Mouse (Mus musculus) lung, embryonic 15.5 days (tissue): ENCODE results near the gene Anxa11. TPM values are rescaled to one million over a fixed set of nuclear protein-coding genes. Genes with fewer than 3 reads are reported as not detected.
"Not testable (repeated sequence)": the region's sequence is repeated elsewhere in the genome, so short reads cannot be mapped to it uniquely, and the experiment has no call there.

Experiments used
- ATAC-seq: fragments of 200-750 bp; cut with Nextera tagmentation; 2 replicates; pipeline ENCODE4 v1.8.0; 2017; ENCODE audit warnings: moderate number of reproducible peaks, borderline replicate concordance; ENCODE audit not compliant: low FRiP score, low TSS enrichment; ENCODE audit errors: extremely low read depth
- H3K27ac ChIP-seq: fragments of 300-500 bp; sonication (generic); 2 replicates; pipeline ENCODE4 v1.5.1; 2015; ENCODE audit warnings: moderate library complexity, mild to moderate bottlenecking, inconsistent platforms
- H3K27me3 ChIP-seq: fragments of 300-500 bp; sonication (generic); 2 replicates; pipeline ENCODE4 v1.6.1; 2015; ENCODE audit warnings: inconsistent platforms
- H3K36me3 ChIP-seq: fragments of 300-500 bp; sonication (generic); 2 replicates; pipeline ENCODE4 v1.6.1; 2015; ENCODE audit warnings: inconsistent platforms
- H3K4me1 ChIP-seq: fragments of 300-500 bp; sonication (generic); 2 replicates; pipeline ENCODE4 v1.6.1; 2015; ENCODE audit warnings: inconsistent platforms
- H3K4me2 ChIP-seq: fragments of 300-500 bp; sonication (generic); 2 replicates; pipeline ENCODE4 v1.6.1; 2015; ENCODE audit warnings: inconsistent platforms, mild to moderate bottlenecking, moderate library complexity
- H3K4me3 ChIP-seq: fragments of 300-500 bp; sonication (generic); 2 replicates; pipeline ENCODE4 v1.5.1; 2015; ENCODE audit warnings: mild to moderate bottlenecking, inconsistent platforms
- H3K9ac ChIP-seq: fragments of 300-500 bp; sonication (generic); 2 replicates; pipeline ENCODE4 v1.6.1; 2015; ENCODE audit warnings: inconsistent platforms
- H3K9me3 ChIP-seq: fragments of 300-500 bp; sonication (generic); 2 replicates; pipeline ENCODE4 v1.6.1; 2016; ENCODE audit warnings: inconsistent platforms
- WGBS: fragments of 180-500 bp; shearing (Covaris S2); methylation state at CpG from one replicate; pipeline ENCODE4 v1.1.7; 2015; 5-methylcytosine and 5-hydroxymethylcytosine counted together
- microRNA-seq: library from miRNA; unstranded; fragments of <30 nt; microRNA quantifications from one replicate; pipeline ENCODE4, GENCODE M21; 2016
- polyA plus RNA-seq: library from polyadenylated mRNA; unstranded; fragments of >200 nt; fragmentation: Nextera tagmentation; extraction: Ambion mirVana; gene quantifications from 2 replicates; pipeline ENCODE4 v1.2.1, GENCODE M21; 2015

Gene Anxa11
- polyA plus RNA-seq, 1 experiment from 2014 or later = 26.1 TPM

DNA sequence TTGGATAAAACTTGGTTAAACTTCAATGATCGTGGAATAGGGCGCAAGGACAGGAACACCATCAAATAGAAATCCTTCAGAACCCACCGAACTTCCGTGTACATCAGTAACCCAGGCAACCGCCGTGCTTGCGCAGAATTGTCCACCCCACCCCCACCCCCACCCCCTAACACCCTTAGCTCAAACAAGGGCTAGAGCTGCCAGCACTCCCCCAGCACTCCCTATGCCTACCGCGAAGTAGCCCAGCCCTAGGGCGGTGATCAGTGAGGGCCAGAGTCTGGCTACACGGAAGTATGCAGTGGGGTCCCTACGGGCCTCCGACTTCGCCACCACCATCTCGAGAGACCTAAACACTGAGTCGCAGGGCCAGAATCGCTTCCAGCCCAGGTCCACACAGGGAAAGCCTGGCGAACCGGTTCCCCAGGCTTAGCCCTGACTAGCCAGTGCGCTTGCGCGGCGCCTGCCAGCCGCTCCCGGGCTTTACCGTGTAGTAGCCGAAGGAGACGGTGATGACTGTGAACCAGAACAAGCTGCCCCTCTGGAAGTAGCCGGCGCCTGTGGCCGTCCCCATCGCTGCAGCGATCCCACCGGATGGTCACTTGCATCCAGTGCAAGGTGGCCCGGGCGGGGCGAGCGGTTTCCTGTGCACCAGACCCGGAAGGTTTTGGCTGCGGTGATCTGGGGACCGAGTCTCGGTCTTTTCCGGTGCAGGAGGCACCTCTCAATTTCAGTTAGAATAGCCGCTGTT, 85.0 kb downstream of the Anxa11 start:
- H3K4me1 ChIP-seq, H3K36me3 ChIP-seq, H3K9me3 ChIP-seq, H3K27me3 ChIP-seq, H3K4me2 ChIP-seq, H3K27ac ChIP-seq, H3K9ac ChIP-seq, H3K4me3 ChIP-seq: not testable (repeated sequence)
- peak; percentile 70 for ATAC-seq
- no CpG with 5 or more reads among the region's 44 CpGs for WGBS

DNA sequence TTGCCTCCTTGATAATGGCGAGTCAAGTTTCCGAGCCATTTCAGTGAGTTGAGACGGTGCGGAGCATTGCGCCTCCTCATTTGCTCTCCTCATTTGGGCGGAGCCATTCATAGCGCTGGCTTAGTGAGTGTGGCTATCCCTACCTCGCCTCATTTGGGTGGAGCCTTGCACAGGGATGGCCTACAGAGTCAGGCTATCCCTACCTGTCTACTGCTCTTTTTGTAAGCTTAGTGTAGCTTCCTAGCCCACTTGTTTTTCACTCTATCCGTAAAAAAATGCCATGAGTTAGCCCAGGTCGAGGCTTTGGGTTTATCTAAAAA, 85.6 kb downstream of the Anxa11 start, which contains the start of gene Tmem254a:
Gene Tmem254a, minus strand, starts transcription at position 111 of the 320 bp plus-strand sequence.
- H3K9me3 ChIP-seq, H3K36me3 ChIP-seq, H3K27me3 ChIP-seq, H3K27ac ChIP-seq, H3K9ac ChIP-seq, ATAC-seq, H3K4me3 ChIP-seq, H3K4me2 ChIP-seq, H3K4me1 ChIP-seq: not testable (repeated sequence)
- WGBS = no CpG with 5 or more reads among the region's 10 CpGs

Small RNAs within 50 kb of the gene (microRNA-seq; reads per million reads assigned to microRNA genes)
- gene Gm23701 = not detected

Other genes starting within 250 kb of the Anxa11 start
- gene Ppif, start 148.0 kb upstream of the Anxa11 start, polyA plus RNA-seq = 23.1 and 24.3 TPM in 2 replicates
- 21.4 and 22.4 TPM in 2 replicates for gene Zcchc24, start 73.1 kb upstream of the Anxa11 start, polyA plus RNA-seq
- 2.5 and 2.7 TPM in 2 replicates for gene Plac9a, start 60.9 kb downstream of the Anxa11 start, polyA plus RNA-seq
- 3.0 and 3.6 TPM in 2 replicates for gene Tmem254a, start 85.5 kb downstream of the Anxa11 start, polyA plus RNA-seq
- not detected in 2 replicates for gene Cphx1, start 96.1 kb downstream of the Anxa11 start, polyA plus RNA-seq
- gene Duxbl1, start 136.4 kb downstream of the Anxa11 start, polyA plus RNA-seq = 1.3 and 2.3 TPM in 2 replicates
- 60.0 and 62.6 TPM in 2 replicates for gene Gm9780, start 200.6 kb downstream of the Anxa11 start, polyA plus RNA-seq
- gene Tmem254c, start 225.2 kb downstream of the Anxa11 start, polyA plus RNA-seq = 39.1 and 42.6 TPM in 2 replicates
- gene Cphx2, start 239.4 kb downstream of the Anxa11 start, polyA plus RNA-seq = not detected in 2 replicates
- gene Cphx3, start 240.1 kb downstream of the Anxa11 start, polyA plus RNA-seq = not detected in 2 replicates